In genomic region chr9:37229880-37230325, GRCm38 (mm10) we compare ENCODE assay signal across 8 mouse cellular contexts. TPM values are rescaled to one million over a fixed set of nuclear protein-coding genes. Genes with fewer than 3 reads are reported as not detected.
DNase-seq lines count a peak whose midpoint lies in the region; ATAC-seq lines count a peak whose summit lies in the region.

No protein-coding gene starts in this region.

- peak; percentile 92 for ATAC-seq in hindbrain, embryonic 16.5 days

- no peak overlapping the region for H3K4me2 ChIP-seq in hindbrain, embryonic 16.5 days (ENCODE audit: low read length)

- no peaks in the 10 kb centered on the region for H3K36me3 ChIP-seq in hindbrain, embryonic 16.5 days (ENCODE audit: control insufficient read depth, insufficient read depth, low read length)

- WGBS in hindbrain, embryonic 16.5 days: 0% methylated on average over 1 of the region's 1 CpGs

- no peaks in the 10 kb centered on the region for H3K9me3 ChIP-seq in hindbrain, embryonic 16.5 days (ENCODE audit: control insufficient read depth, low read length)

- no peak overlapping the region for H3K4me3 ChIP-seq in hindbrain, embryonic 16.5 days (ENCODE audit: low read length)

- H3K27ac ChIP-seq in hindbrain, embryonic 16.5 days (ENCODE audit: low read depth, low read length): no peak overlapping the region

- peak; percentile 71 for DNase-seq in ZHBTc4 (ENCODE audit: low read depth, low spot score)
- peak; percentile 59 to 79 for DNase-seq in cerebellum, postnatal 25 days
- DNase-seq in frontal cortex, postnatal 25 days (ENCODE audit: low spot score in 2 of 2): peak; percentile 45 to 59
- DNase-seq in layer of hippocampus, postnatal 36 days: peak; percentile 46 to 66
- peak; percentile 68 for DNase-seq in lung, postnatal 14 days
- peak; percentile 31 for DNase-seq in ovary, postnatal 36 days (ENCODE audit: low spot score)
- DNase-seq in yolk sac, embryonic 10.5 days (ENCODE audit: low spot score): peak; percentile 49

- H3K4me1 ChIP-seq in hindbrain, embryonic 16.5 days (ENCODE audit: control insufficient read depth, insufficient read depth, low read depth, low read length): no peaks in the 10 kb centered on the region

- H3K9ac ChIP-seq in hindbrain, embryonic 16.5 days (ENCODE audit: low read depth, low read length): 0 out of 2 replicates have a peak overlapping the region, but pooled peaks have one; percentile 17

- no peaks in the 10 kb centered on the region for H3K27me3 ChIP-seq in hindbrain, embryonic 16.5 days (replicated peaks; ENCODE audit: control insufficient read depth, insufficient read depth, low read length)

RNA-seq across cellular contexts. Expression of gene Tmem218, which starts 21.9 kb away (rescaled TPM):
- polyA plus RNA-seq in hindbrain, embryonic 16.5 days (2015; fragmentation: Nextera tagmentation; extraction: Ambion mirVana): 10.1 and 11.0 TPM in 2 replicates
- 1 to 10 TPM; 8.4 to 8.8 TPM for total RNA-seq in layer of hippocampus, postnatal 36 days (2021)

RNA-seq across cellular contexts. Expression of gene Slc37a2, which starts 25.6 kb away (rescaled TPM):
- polyA plus RNA-seq in hindbrain, embryonic 16.5 days (2015; fragmentation: Nextera tagmentation; extraction: Ambion mirVana): 1.9 and 2.6 TPM in 2 replicates
- 1 to 10 TPM; 1.4 to 1.8 TPM for total RNA-seq in layer of hippocampus, postnatal 36 days (2021)
